Mouse (Mus musculus): ENCODE data around the gene 1700019N19Rik. TPM values are rescaled to one million over a fixed set of nuclear protein-coding genes. Genes with fewer than 3 reads are reported as not detected.

Gene 1700019N19Rik
- polyA plus RNA-seq, 1 experiment from 2014 or later = 0.16 TPM

- Histone ChIP-seq H3K9me3 (no peaks in the 10 kb centered on the region), H3K27me3 (ENCODE audit: insufficient read depth, poor library complexity, severe bottlenecking) (no peaks in the 10 kb centered on the region; the same call in 1 of the 2 replicates), H3K4me3 (no peak overlapping the region), H3K36me3 (peaks cover 25% of the 10 kb centered on the region), H3K27ac (peak overlapping the region; percentile 60), H3K4me1 (replicated peaks) (peaks cover 28% of the 10 kb centered on the region)
- DNase-seq (ENCODE audit: low spot score) = no peak
- 86% methylated on average over 3 of the region's 3 CpGs for WGBS
These were observed 29.0 kb upstream of the 1700019N19Rik start for GRCm38 (mm10) chr19:58823301-58823700.

- Histone ChIP-seq H3K27ac (peak overlapping the region; percentile 60), H3K4me1 (replicated peaks) (peaks cover 25% of the 10 kb centered on the region), H3K36me3 (peaks cover 25% of the 10 kb centered on the region), H3K4me3 (no peak overlapping the region), H3K27me3 (ENCODE audit: insufficient read depth, poor library complexity, severe bottlenecking) (no peaks in the 10 kb centered on the region; the same call in 1 of the 2 replicates), H3K9me3 (no peaks in the 10 kb centered on the region)
- peak; percentile 16 for DNase-seq (ENCODE audit: low spot score)
- 77% methylated on average over 20 of the region's 20 CpGs for WGBS
These were observed 28.4 kb upstream of the 1700019N19Rik start for GRCm38 (mm10) chr19:58822454-58823200.

GRCm38 (mm10) chr19:58818571-58819415 lies 24.5 kb upstream of the 1700019N19Rik start:
- H3K27me3 ChIP-seq (ENCODE audit: insufficient read depth, poor library complexity, severe bottlenecking) = no peaks in the 10 kb centered on the region
- no peak for DNase-seq (ENCODE audit: low spot score)
- 88% methylated on average over 14 of the region's 14 CpGs for WGBS
- peaks cover 18% of the 10 kb centered on the region for H3K4me1 ChIP-seq (replicated peaks)
- no peak overlapping the region for H3K4me3 ChIP-seq
- H3K27ac ChIP-seq = no peak overlapping the region
- H3K36me3 ChIP-seq = peaks cover 14% of the 10 kb centered on the region
- H3K9me3 ChIP-seq = no peaks in the 10 kb centered on the region

GRCm38 (mm10) chr19:58817398-58817797 lies 23.1 kb upstream of the 1700019N19Rik start:
- H3K27me3 ChIP-seq (ENCODE audit: insufficient read depth, poor library complexity, severe bottlenecking) = no peaks in the 10 kb centered on the region
- H3K36me3 ChIP-seq = peaks cover 14% of the 10 kb centered on the region
- DNase-seq (ENCODE audit: low spot score) = no peak
- H3K4me3 ChIP-seq = no peak overlapping the region
- WGBS = 89% methylated on average over 11 of the region's 11 CpGs
- no peaks in the 10 kb centered on the region for H3K9me3 ChIP-seq
- peaks cover 7% of the 10 kb centered on the region; the same call in 1 of the 2 replicates for H3K4me1 ChIP-seq (replicated peaks)
- H3K27ac ChIP-seq = no peak overlapping the region

GRCm38 (mm10) chr19:58816453-58817041 lies 22.3 kb upstream of the 1700019N19Rik start:
- no peaks in the 10 kb centered on the region for H3K9me3 ChIP-seq
- no peak for DNase-seq (ENCODE audit: low spot score)
- H3K4me3 ChIP-seq = no peak overlapping the region
- no peaks in the 10 kb centered on the region for H3K27me3 ChIP-seq (ENCODE audit: insufficient read depth, poor library complexity, severe bottlenecking)
- no peak overlapping the region for H3K27ac ChIP-seq
- H3K36me3 ChIP-seq = peaks cover 14% of the 10 kb centered on the region
- 81% methylated on average over 17 of the region's 17 CpGs for WGBS
- H3K4me1 ChIP-seq (replicated peaks) = peaks cover 4% of the 10 kb centered on the region; the same call in 1 of the 2 replicates

GRCm38 (mm10) chr19:58815179-58815922 lies 21.1 kb upstream of the 1700019N19Rik start:
- peaks cover 4% of the 10 kb centered on the region; the same call in 1 of the 2 replicates for H3K4me1 ChIP-seq (replicated peaks)
- 87% methylated on average over 13 of the region's 13 CpGs for WGBS
- DNase-seq (ENCODE audit: low spot score) = no peak
- no peaks in the 10 kb centered on the region for H3K27me3 ChIP-seq (ENCODE audit: insufficient read depth, poor library complexity, severe bottlenecking)
- H3K36me3 ChIP-seq = peaks cover 14% of the 10 kb centered on the region
- no peaks in the 10 kb centered on the region for H3K9me3 ChIP-seq
- no peak overlapping the region for H3K27ac ChIP-seq
- H3K4me3 ChIP-seq = no peak overlapping the region

GRCm38 (mm10) chr19:58810536-58810935 lies 16.3 kb upstream of the 1700019N19Rik start:
- WGBS = 85% methylated on average over 5 of the region's 5 CpGs
- DNase-seq (ENCODE audit: low spot score) = no peak
- no peak overlapping the region for H3K27ac ChIP-seq
- H3K4me1 ChIP-seq (replicated peaks) = peaks cover 17% of the 10 kb centered on the region
- H3K27me3 ChIP-seq (ENCODE audit: insufficient read depth, poor library complexity, severe bottlenecking) = no peaks in the 10 kb centered on the region
- no peaks in the 10 kb centered on the region for H3K36me3 ChIP-seq
- no peak overlapping the region for H3K4me3 ChIP-seq
- no peaks in the 10 kb centered on the region for H3K9me3 ChIP-seq

- Histone ChIP-seq H3K27me3 (ENCODE audit: insufficient read depth, poor library complexity, severe bottlenecking) (no peaks in the 10 kb centered on the region), H3K4me3 (no peak overlapping the region), H3K36me3 (peaks cover 6% of the 10 kb centered on the region; the same call in 1 of the 2 replicates), H3K4me1 (replicated peaks) (peaks cover 13% of the 10 kb centered on the region; the same call in 1 of the 2 replicates), H3K27ac (no peak overlapping the region), H3K9me3 (no peaks in the 10 kb centered on the region)
- 82% methylated on average over 6 of the region's 6 CpGs for WGBS
- DNase-seq (ENCODE audit: low spot score) = no peak
These were observed 14.6 kb upstream of the 1700019N19Rik start for GRCm38 (mm10) chr19:58808864-58809263.

GRCm38 (mm10) chr19:58806364-58806763 lies 12.1 kb upstream of the 1700019N19Rik start:
- Histone ChIP-seq H3K4me3 (no peak overlapping the region), H3K36me3 (peaks cover 25% of the 10 kb centered on the region; the same call in 1 of the 2 replicates), H3K9me3 (no peaks in the 10 kb centered on the region), H3K27ac (no peak overlapping the region), H3K27me3 (ENCODE audit: insufficient read depth, poor library complexity, severe bottlenecking) (no peaks in the 10 kb centered on the region), H3K4me1 (replicated peaks) (peaks cover 13% of the 10 kb centered on the region; the same call in 1 of the 2 replicates)
- peak; percentile 73 for DNase-seq (ENCODE audit: low spot score)
- 8% methylated on average over 3 of the region's 3 CpGs for WGBS

GRCm38 (mm10) chr19:58805191-58805779 lies 11.0 kb upstream of the 1700019N19Rik start:
- Histone ChIP-seq H3K4me1 (replicated peaks) (peaks cover 13% of the 10 kb centered on the region; the same call in 1 of the 2 replicates), H3K4me3 (no peak overlapping the region), H3K27me3 (ENCODE audit: insufficient read depth, poor library complexity, severe bottlenecking) (no peaks in the 10 kb centered on the region), H3K9me3 (no peaks in the 10 kb centered on the region), H3K36me3 (peaks cover 36% of the 10 kb centered on the region), H3K27ac (no peak overlapping the region)
- 88% methylated on average over 9 of the region's 9 CpGs for WGBS
- DNase-seq (ENCODE audit: low spot score) = no peak

- DNase-seq (ENCODE audit: low spot score) = no peak
- H3K36me3 ChIP-seq = peaks cover 19% of the 10 kb centered on the region
- H3K27me3 ChIP-seq (ENCODE audit: insufficient read depth, poor library complexity, severe bottlenecking) = no peaks in the 10 kb centered on the region
- WGBS = 85% methylated on average over 12 of the region's 12 CpGs
- H3K27ac ChIP-seq = no peak overlapping the region
- H3K4me1 ChIP-seq (replicated peaks) = peaks cover 15% of the 10 kb centered on the region
- 0 out of 2 replicates have a peak, but pooled peaks cover 2% of the 10 kb centered on the region for H3K9me3 ChIP-seq
- no peak overlapping the region for H3K4me3 ChIP-seq
These were observed 931 bp upstream of the 1700019N19Rik start for GRCm38 (mm10) chr19:58795114-58795669.
